Mouse (Mus musculus): ENCODE data around the gene Smad5. TPM values are rescaled to one million over a fixed set of nuclear protein-coding genes. Genes with fewer than 3 reads are reported as not detected.

Smad5 gene
- polyA plus RNA-seq, 1 experiment: 57.2 TPM

DNA sequence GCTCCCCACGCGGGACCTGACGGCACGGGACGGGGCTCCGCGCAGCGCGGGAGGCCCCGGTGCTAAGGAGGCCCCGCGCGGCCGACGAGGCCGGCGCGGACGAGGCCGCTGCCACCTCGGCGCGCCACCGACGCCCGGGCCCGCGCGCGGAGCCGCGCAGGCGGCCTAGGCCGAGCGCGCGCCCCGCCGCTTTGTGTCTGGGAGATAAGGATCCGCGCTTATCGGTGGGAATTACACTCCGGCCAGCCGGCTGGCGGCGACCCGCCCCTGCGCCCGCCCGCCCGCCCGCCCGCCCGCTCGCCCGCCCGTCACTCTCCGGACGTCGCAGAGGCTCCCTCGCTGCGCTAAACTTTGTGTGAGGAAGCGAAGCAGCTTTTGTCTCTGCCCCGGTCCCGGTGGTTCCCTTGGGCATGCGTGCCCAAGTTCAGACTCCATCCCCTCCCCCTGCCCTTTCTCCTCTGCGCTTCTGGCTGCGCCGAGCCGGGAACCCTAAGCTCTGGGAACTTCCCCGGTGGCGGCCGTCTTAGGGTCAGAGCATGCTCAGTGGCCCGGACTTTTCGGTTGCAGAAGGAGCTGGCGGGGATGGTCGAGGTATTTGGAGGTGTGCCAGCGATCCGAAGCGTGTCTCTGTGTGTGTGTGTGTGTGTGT, 536 bp downstream of the Smad5 start:
- no peak for TF ChIP-seq CTCF (IDR thresholded peaks at IDR 0.05; ENCODE audit: borderline replicate concordance, extremely low read depth, insufficient read depth, insufficient read length)
- 0 out of 2 replicates have a peak, but pooled peaks have one; percentile 2 for TF ChIP-seq POLR2A (IDR thresholded peaks at IDR 0.05; ENCODE audit: borderline replicate concordance, extremely low read depth, insufficient read depth, insufficient read length, poor library complexity, severe bottlenecking)
- DNase-seq (ENCODE audit: low read depth): peak; percentile 88

DNA sequence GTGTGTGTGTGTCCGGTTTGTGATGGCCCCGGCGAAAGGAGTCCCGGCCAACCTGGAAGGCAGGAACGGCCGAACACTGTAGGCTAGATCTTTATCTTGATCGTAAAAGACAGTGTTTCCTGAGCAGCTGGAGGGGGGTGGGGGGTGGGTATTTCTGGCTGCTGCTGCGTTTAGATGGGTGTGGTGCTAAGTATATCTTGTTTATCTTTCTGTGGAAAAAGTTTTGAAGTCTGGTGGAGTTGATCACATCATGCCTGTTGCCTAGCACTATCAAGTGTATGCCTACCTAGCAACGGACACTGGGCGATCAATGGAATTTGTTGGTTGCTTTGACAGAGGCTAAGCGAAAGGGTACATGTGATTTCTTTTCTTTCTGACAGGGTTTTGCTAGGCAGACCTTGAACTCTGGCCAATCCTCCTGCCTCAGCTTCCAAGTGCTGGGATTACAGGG, 1.1 kb downstream of the Smad5 start:
- DNase-seq (ENCODE audit: low read depth): peak; percentile 72
- no peak for TF ChIP-seq CTCF (IDR thresholded peaks at IDR 0.05; ENCODE audit: borderline replicate concordance, extremely low read depth, insufficient read depth, insufficient read length)
- TF ChIP-seq POLR2A (IDR thresholded peaks at IDR 0.05; ENCODE audit: borderline replicate concordance, extremely low read depth, insufficient read depth, insufficient read length, poor library complexity, severe bottlenecking): no peak

DNA sequence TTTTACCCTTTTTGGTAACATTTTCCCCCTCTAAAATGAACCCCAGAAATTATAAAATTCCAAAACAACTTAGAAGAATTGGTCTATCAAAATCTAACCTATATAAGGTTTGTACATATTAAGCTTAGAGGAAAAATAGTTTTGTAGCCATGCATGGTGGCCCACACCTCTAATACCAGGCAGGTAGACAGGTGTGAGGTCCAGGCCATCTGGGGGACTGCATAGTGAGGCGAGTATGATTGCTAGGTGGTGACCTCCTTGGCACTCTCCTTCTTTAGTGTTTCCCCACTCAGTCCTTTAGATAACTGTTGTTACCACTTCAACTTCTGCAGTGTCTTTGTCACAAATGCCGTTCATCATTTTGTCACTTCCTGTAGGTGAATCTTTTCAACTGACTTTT, 1.8 kb downstream of the Smad5 start:
- TF ChIP-seq POLR2A (IDR thresholded peaks at IDR 0.05; ENCODE audit: borderline replicate concordance, extremely low read depth, insufficient read depth, insufficient read length, poor library complexity, severe bottlenecking): no peak
- no peak for TF ChIP-seq CTCF (IDR thresholded peaks at IDR 0.05; ENCODE audit: borderline replicate concordance, extremely low read depth, insufficient read depth, insufficient read length)
- DNase-seq (ENCODE audit: low read depth): no peak

DNA sequence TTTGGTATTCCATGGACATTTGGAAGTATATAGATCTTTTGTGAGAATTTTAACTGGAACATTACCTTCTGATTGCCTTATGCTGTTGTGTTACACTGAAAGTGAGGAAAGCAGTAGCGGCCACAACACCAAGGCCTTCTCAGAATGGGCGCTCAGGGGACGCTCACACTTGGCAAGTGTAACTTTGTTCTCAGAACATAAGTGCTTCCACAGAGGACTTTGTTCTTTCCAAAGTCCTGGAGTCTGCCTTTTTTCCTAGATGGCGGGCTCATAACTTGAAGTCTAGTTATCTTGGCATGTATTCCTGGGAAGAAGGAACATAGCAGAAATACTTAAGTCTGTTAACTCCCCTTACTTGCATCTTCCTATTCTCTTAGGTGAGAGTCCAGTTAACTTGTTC, 4.3 kb downstream of the Smad5 start:
- no peak for TF ChIP-seq POLR2A (IDR thresholded peaks at IDR 0.05; ENCODE audit: borderline replicate concordance, extremely low read depth, insufficient read depth, insufficient read length, poor library complexity, severe bottlenecking)
- TF ChIP-seq CTCF (IDR thresholded peaks at IDR 0.05; ENCODE audit: borderline replicate concordance, extremely low read depth, insufficient read depth, insufficient read length): no peak

DNA sequence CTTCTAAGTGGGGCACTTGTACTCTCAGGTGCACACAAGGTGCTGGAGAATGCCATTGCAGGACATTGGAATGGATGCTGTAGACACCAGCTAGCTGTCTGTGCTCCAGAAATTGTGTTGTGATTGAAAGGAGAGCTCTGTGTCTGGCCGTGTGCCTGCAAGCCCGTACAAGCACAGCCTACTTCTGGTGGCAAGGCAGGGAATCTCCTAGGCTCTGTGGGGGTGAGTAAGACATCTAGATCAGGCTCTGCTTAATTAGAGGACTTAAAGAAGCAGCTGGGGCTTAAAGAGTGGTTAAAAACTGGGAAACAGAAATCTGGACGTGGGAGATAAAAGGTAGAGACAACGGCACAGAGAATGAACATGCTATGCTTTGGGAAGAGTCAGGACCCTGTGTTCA, 4.8 kb downstream of the Smad5 start:
- TF ChIP-seq POLR2A (IDR thresholded peaks at IDR 0.05; ENCODE audit: borderline replicate concordance, extremely low read depth, insufficient read depth, insufficient read length, poor library complexity, severe bottlenecking) (no peak), CTCF (IDR thresholded peaks at IDR 0.05; ENCODE audit: borderline replicate concordance, extremely low read depth, insufficient read depth, insufficient read length) (no peak)
- peak; percentile 26 for DNase-seq (ENCODE audit: low read depth)

More for the DNA sequence above, 4.3 kb downstream of the Smad5 start:
- DNase-seq (ENCODE audit: low read depth): no peak

DNA sequence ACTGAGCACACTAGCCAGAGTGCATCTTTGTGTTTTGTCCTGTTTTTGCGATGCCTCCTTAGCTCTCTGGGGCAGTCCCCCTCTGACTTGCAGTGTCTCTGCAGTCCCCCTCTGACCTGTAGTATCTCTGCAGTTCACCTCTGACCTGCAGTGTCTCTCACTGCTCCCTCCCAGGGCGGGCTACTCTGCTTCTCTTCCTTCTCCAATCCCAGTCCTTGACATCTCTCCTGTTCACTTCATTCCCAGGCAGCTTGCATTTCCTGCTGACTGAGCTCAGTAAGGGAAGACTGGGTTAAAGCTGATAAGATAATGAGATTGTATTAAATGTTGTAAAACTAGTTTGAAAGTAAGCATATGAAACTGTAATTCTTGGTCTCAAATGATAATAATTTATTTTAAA, 7.8 kb downstream of the Smad5 start:
- TF ChIP-seq POLR2A (IDR thresholded peaks at IDR 0.05; ENCODE audit: borderline replicate concordance, extremely low read depth, insufficient read depth, insufficient read length, poor library complexity, severe bottlenecking) (no peak), CTCF (IDR thresholded peaks at IDR 0.05; ENCODE audit: borderline replicate concordance, extremely low read depth, insufficient read depth, insufficient read length) (no peak)

DNA sequence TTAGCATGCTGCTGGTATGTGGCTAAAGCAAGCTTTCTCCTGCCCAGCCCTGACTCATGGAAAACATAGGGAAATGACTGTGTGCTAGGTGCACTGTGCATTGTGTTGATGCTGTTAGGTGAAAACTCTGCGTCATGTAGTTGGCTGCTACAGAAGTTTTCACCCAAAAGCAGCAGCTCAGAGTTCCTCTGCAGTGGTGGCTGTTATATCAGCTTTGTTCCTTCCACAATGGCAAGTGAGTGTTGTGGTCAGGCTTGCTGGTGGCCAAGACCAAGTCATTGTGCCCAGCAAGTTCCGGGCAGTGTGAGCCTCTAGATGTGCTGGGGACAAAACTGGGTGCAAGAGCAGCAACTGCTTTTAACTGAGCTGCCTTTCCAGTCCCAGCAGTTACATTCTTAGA, 9.4 kb downstream of the Smad5 start:
- DNase-seq (ENCODE audit: low read depth): no peak
- TF ChIP-seq CTCF (IDR thresholded peaks at IDR 0.05; ENCODE audit: borderline replicate concordance, extremely low read depth, insufficient read depth, insufficient read length) (no peak), POLR2A (IDR thresholded peaks at IDR 0.05; ENCODE audit: borderline replicate concordance, extremely low read depth, insufficient read depth, insufficient read length, poor library complexity, severe bottlenecking) (no peak)

More for the DNA sequence above, 7.8 kb downstream of the Smad5 start:
- no peak for DNase-seq (ENCODE audit: low read depth)

DNA sequence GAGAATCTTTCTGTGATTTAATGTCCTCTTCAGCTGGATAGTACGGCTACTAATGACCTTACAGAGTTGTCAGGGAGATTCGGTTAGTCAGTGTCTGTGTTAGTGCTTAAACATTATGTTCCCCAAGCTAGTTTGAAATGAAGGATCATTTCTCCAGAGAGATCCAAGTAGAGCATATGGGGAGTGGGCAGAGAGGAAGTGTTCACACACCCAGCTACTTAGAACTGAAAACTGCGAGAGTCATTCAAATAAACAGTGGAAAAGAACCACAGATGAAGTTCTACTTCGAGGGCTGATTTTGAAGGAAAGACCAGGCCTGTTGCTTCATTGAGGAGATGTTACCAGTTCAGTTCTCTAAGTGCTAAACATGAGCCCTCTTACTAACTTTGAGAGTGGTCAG, 23.7 kb downstream of the Smad5 start:
- TF ChIP-seq CTCF (IDR thresholded peaks at IDR 0.05; ENCODE audit: borderline replicate concordance, extremely low read depth, insufficient read depth, insufficient read length) (no peak), POLR2A (IDR thresholded peaks at IDR 0.05; ENCODE audit: borderline replicate concordance, extremely low read depth, insufficient read depth, insufficient read length, poor library complexity, severe bottlenecking) (no peak)
- DNase-seq (ENCODE audit: low read depth): no peak

DNA sequence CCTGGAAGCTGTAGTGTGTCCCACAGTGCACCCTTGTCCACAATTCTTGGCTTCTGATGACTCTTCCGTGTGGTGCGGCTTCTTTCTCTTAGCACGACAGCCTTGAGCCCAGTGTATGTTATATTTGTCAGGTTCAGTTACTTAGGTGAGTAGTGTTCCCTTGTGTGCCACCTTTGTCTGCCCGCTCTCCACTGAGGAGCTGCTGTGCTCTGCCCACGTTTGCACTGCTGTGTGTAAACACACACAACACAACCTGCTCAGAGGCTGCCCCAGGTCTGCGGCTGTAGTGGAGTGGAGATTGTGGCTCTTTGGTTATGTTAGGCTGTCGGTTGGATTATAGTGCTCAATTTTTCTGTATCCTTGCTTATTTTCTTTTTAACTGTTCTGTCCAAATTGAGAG, 26.2 kb downstream of the Smad5 start:
- no peak for DNase-seq (ENCODE audit: low read depth)
- TF ChIP-seq POLR2A (IDR thresholded peaks at IDR 0.05; ENCODE audit: borderline replicate concordance, extremely low read depth, insufficient read depth, insufficient read length, poor library complexity, severe bottlenecking) (no peak), CTCF (IDR thresholded peaks at IDR 0.05; ENCODE audit: borderline replicate concordance, extremely low read depth, insufficient read depth, insufficient read length) (no peak)

DNA sequence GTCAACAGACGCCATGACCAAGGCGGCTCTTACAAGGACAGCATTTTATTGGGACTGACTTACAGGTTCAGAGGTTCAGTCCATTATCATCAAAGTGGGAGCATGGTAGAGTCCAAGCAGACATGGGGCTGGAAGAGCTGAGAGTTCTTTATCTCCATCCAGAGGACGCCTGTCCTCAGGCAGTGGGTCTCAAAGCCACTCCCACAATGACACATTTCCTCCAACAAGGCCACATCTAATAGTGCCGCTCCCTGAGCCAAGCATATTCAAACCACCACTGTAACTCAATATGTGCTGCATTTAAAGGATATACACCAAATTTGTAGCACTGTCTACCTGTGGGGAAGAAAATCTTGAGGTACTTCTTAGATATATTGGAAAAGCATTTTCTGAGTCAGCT, 31.8 kb downstream of the Smad5 start:
- DNase-seq (ENCODE audit: low read depth): no peak
- TF ChIP-seq POLR2A (IDR thresholded peaks at IDR 0.05; ENCODE audit: borderline replicate concordance, extremely low read depth, insufficient read depth, insufficient read length, poor library complexity, severe bottlenecking) (no peak), CTCF (IDR thresholded peaks at IDR 0.05; ENCODE audit: borderline replicate concordance, extremely low read depth, insufficient read depth, insufficient read length) (no peak)

DNA sequence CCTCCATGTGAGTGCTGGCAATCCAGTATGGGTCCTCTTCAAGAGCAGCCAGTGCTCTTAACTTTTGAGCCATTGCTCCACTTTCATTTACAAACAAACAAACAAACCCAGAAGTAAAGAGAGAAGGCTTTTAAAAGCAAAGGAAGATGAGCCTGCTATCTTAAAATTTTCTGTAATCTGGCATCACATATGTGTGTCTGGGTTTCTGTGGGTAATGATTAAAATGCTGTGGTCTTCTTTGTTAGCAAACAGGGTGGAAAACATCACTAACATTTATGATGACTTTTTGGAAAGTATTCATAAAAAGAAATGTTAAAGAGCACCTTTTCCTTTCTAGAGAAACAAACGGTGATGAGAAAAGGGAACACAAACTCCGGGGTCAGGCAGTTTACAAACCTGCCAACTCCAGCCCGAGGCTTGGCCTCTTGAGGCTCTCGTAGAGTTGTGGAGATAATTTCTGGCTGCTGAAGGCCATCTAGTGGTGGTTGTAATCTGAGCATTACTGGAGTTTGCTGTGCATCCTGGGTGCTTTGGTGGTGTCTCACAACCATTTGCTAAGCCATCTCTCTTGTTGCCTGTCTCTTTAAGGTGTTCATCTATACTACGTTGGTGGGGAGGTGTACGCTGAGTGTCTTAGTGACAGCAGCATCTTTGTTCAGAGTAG, 32.5 kb downstream of the Smad5 start:
- peak; percentile 47 for DNase-seq (ENCODE audit: low read depth)
- TF ChIP-seq CTCF (IDR thresholded peaks at IDR 0.05; ENCODE audit: borderline replicate concordance, extremely low read depth, insufficient read depth, insufficient read length): peak; percentile 51; the same call in 1 of the 2 replicates
- no peak for TF ChIP-seq POLR2A (IDR thresholded peaks at IDR 0.05; ENCODE audit: borderline replicate concordance, extremely low read depth, insufficient read depth, insufficient read length, poor library complexity, severe bottlenecking)

DNA sequence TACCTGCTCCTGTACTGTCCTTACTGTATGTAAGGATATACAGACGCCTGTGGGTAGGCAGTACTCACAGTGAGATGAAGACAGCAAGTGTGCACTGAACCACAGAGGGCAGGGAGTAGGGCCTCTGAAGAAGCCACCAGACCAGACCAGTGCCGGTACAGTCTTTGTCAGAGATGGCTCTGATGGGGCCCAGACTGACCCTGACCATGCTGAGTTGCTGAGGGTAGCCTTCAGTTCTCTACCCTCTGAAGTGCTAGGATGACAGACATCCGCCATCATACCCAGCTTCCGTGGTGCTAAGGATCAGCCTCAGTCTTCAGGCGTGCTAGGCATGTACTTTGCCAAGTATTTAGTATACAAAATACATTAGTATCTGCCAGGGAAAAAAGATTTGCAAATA, 36.7 kb downstream of the Smad5 start:
- TF ChIP-seq POLR2A (IDR thresholded peaks at IDR 0.05; ENCODE audit: borderline replicate concordance, extremely low read depth, insufficient read depth, insufficient read length, poor library complexity, severe bottlenecking) (no peak), CTCF (IDR thresholded peaks at IDR 0.05; ENCODE audit: borderline replicate concordance, extremely low read depth, insufficient read depth, insufficient read length) (no peak)
- DNase-seq (ENCODE audit: low read depth): no peak
